Mouse (Mus musculus) forebrain, postnatal 0 days (tissue): ENCODE measurements around the gene Htr1f. TPM values are rescaled to one million over a fixed set of nuclear protein-coding genes. Genes with fewer than 3 reads are reported as not detected.

Source experiments
- ATAC-seq: fragments of 200-750 bp; cut with Nextera tagmentation; 2 replicates; pipeline ENCODE4 v1.8.0; 2017; ENCODE audit warnings: mild to moderate bottlenecking, moderate library complexity
- DNase-seq: peaks from one replicate; pipeline ENCODE4 v3.0.0-alpha.2; 2015
- H3K27ac ChIP-seq: fragments of 300-500 bp; sonication (generic); 2 replicates; pipeline ENCODE4 v1.5.1; 2014; ENCODE audit warnings: low read depth, mild to moderate bottlenecking, antibody characterized with exemption, low read length, moderate library complexity, mixed read lengths
- H3K27me3 ChIP-seq: fragments of 300-500 bp; sonication (generic); 2 replicates; pipeline ENCODE4 v1.6.1; 2014; ENCODE audit warnings: mild to moderate bottlenecking, low read length, mixed read lengths; ENCODE audit not compliant: insufficient read depth
- H3K36me3 ChIP-seq: fragments of 300-500 bp; sonication (generic); 2 replicates; pipeline ENCODE4 v1.6.1; 2014; ENCODE audit warnings: mild to moderate bottlenecking, moderate library complexity; ENCODE audit not compliant: insufficient read depth
- H3K4me1 ChIP-seq: fragments of 300-500 bp; sonication (generic); 2 replicates; pipeline ENCODE4 v1.6.1; 2014; ENCODE audit warnings: antibody characterized with exemption; ENCODE audit not compliant: insufficient read depth
- H3K4me2 ChIP-seq: fragments of 300-500 bp; sonication (generic); 2 replicates; pipeline ENCODE4 v1.6.1; 2014; ENCODE audit warnings: low read depth, mild to moderate bottlenecking, moderate library complexity
- H3K4me3 ChIP-seq: fragments of 300-500 bp; sonication (generic); 2 replicates; pipeline ENCODE4 v1.5.1; 2014; ENCODE audit warnings: low read depth, low read length, mixed read lengths
- H3K9ac ChIP-seq: fragments of 300-500 bp; sonication (generic); 2 replicates; pipeline ENCODE4 v1.6.1; 2014; ENCODE audit warnings: mild to moderate bottlenecking
- H3K9me3 ChIP-seq: fragments of 300-500 bp; sonication (generic); 2 replicates; pipeline ENCODE4 v1.6.1; 2016; ENCODE audit warnings: low read length
- CTCF ChIP-seq: sonication (generic); IDR thresholded peaks from 2 replicates; pipeline ENCODE4 v1.5.1; 2016; ENCODE audit warnings: antibody characterized with exemption, control low read depth, low read depth
- WGBS: fragments of 180-500 bp; shearing (Covaris S2); extraction: QIAGEN DNeasy Blood & Tissue Kit; methylation state at CpG from one replicate; pipeline ENCODE4 v1.1.7; 2014; 5-methylcytosine and 5-hydroxymethylcytosine counted together
- microRNA-seq, 2 experiments: library from miRNA; unstranded; fragments of <30 nt; microRNA quantifications; one replicate each; pipeline ENCODE4; 2016
- polyA plus RNA-seq: library from polyadenylated mRNA; unstranded; fragments of >200 nt; fragmentation: Nextera tagmentation; extraction: Ambion mirVana; gene quantifications from 2 replicates; pipeline ENCODE4 v1.2.1, GENCODE M21; 2015
- total RNA-seq: library from RNA; depleted of rRNA; stranded (reverse); fragments of >200 nt; gene quantifications from 2 replicates; pipeline ENCODE4 v1.2.3, GENCODE M21; 2014

The Htr1f gene
- total and polyA plus RNA-seq, 2 experiments from 2014 or later = 0.58 to 1.2 TPM

- H3K36me3 ChIP-seq = no peaks in the 10 kb centered on the region
- H3K9me3 ChIP-seq = no peaks in the 10 kb centered on the region
- no peak overlapping the region for H3K27ac ChIP-seq
- H3K27me3 ChIP-seq = no peaks in the 10 kb centered on the region
- no peak overlapping the region for H3K4me2 ChIP-seq
- WGBS = 96% methylated on average over 10 of the region's 10 CpGs
- ATAC-seq (no peak), DNase-seq (no peak)
- TF ChIP-seq CTCF = no peak
- H3K9ac ChIP-seq = no peak overlapping the region
- H3K4me1 ChIP-seq = no peaks in the 10 kb centered on the region
- no peak overlapping the region for H3K4me3 ChIP-seq
These were observed 230.3 kb downstream of the Htr1f start for GRCm38 (mm10) chr16:64875384-64875783.

Small RNAs within 50 kb of the gene (microRNA-seq; reads per million reads assigned to microRNA genes)
- 0 reads per million in 2 experiments for gene Gm23374
